Mouse (Mus musculus) cerebellum, adult 9-10 months (tissue): ENCODE data around the gene Cadm2.

Experiments used
- DNase-seq: peaks from one replicate; pipeline ENCODE4 v3.0.0; 2022

Cadm2 gene

DNA sequence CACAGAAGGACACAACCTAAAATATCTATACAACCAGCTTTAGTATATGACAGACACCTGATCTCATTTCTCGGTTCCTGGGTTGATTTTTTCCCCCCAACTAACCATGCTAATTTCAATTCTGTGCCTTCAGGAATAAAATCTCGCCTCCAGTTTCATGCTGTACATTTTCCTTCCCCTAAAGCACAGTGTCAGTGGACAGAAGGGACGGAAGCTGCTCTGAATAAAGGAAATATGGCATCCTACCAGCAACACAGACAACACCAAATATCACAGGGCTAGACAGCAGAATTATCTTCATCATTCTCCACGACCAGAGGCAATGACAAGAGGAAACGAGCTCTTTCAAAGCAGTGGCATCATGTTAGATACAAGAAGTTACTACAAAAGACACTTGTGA lies 498.2 kb downstream of the Cadm2 start:
- DNase-seq, result peak; percentile 76

DNA sequence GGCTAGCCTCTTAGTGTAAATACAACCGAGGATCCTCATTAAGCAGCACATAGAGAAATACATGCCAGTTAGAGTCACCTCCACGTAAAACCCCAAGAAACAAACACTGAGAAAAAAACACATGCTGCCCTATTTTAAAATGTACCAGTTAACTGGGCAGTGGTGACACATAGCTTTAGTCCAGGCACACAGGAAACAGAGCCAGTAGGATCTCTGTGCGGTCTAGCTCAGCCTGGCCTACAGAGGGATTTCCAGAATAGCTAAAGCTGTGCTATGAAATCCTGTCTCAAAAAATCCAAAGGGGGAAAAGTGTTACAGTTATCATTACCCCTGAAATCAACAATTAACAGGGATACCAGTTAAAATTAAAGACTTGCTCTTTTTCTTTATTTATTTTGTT lies 498.9 kb downstream of the Cadm2 start:
- DNase-seq, result peak; percentile 48

DNA sequence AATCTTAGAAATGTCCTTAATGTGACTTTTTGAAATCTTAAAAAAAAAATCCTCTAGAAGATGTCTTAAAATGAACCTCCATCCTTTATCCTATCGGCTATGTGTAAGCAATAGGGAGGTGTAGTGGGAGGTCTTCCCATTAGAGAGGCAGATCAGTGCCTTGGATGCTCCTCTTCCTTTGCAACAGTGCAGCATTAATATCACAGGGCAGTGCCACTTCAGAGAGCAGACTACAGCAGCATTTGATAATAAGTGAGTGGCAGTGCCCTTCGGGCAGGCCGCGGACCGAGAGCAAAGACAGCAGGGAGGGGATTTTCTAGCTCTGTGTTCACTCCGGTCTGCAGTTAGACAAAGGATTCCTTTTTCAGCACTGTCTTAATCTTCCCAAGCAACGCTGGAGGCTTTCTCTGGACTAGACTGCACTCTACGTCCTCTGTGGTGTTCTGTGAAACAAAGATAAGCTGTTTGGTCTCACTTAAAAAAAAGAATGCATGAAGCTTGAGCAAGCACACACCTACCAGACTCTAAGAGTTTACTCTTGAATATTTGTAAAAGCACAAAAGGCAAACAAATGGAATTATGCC lies 514.1 kb downstream of the Cadm2 start:
- no peak for DNase-seq

DNA sequence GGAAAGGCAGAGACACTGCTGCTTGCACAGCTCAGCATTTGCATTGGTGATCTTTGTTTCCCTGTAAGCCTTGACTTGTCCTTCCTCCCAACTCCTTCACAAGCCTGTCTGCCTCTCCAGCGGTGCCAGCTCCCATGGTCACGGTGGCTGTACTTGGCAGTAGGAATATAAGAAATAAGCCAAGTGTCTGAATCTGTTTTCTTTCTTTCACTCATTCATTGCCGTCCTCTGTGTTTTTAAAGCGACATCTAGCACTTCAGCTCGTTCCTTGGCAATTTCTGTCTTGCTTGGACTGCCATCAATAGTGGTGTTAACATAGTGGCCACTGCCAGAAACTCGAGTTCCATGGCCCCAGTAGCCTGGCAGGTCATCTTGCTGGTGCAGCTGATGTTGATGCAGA lies 524.0 kb downstream of the Cadm2 start:
- DNase-seq, result peak; percentile 40

DNA sequence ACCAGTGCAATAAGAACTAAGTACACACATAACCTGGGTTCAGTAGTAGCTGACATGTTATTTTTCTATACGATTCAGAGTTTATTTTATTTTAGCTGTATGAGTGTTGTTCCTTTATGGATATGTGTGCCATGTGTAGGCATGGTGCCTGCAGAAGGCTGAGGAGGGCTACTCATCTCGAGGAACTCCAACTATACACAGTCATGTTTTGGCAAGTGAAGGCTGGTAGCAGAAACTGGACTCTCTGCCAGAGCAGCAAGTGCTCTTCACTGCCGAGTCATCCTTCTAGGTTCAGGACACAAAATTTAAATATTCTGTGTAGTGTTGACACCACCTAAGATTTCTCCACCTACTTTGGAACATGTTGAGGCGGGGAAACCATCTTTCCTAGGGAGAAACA lies 524.8 kb downstream of the Cadm2 start:
- DNase-seq, result peak; percentile 35

DNA sequence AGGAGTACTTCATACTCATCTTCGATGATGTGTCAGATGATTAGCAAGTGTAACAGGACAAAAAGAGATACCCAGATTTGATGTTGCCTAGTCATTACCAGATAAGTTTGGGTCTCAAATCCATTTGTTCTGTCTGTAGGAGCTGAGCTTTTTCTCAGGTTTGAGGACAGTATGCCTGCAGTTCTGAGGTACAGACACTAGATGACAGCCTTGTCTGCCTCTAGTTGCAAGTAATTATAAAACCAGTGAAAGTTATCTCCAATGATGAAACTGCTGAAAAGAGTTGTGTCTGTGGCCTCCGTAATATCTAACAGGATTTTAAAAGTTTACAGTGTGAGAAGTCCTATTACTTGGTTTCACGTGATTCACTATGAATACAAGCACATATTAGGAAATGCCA lies 531.0 kb downstream of the Cadm2 start:
- peak; percentile 72 for DNase-seq

DNA sequence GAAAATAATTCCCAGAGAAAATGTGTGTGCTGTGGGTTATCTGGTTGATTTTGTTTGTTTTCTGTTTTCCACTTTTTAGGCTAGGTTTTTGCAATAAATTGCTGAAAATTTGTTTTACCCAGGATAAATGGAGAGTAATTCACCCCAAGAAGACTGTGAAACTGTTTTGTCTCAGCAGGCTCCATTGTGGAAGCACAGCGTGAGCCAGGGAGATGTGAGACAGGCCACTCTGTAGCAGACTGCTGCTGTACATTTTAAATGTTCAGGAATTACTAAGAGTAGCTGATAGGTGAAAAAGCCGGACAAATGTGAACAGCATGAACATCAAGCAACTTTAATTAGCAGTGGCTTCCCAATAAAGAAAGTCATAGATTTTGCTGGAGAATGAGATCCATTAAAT lies 541.4 kb downstream of the Cadm2 start:
- DNase-seq, result no peak

DNA sequence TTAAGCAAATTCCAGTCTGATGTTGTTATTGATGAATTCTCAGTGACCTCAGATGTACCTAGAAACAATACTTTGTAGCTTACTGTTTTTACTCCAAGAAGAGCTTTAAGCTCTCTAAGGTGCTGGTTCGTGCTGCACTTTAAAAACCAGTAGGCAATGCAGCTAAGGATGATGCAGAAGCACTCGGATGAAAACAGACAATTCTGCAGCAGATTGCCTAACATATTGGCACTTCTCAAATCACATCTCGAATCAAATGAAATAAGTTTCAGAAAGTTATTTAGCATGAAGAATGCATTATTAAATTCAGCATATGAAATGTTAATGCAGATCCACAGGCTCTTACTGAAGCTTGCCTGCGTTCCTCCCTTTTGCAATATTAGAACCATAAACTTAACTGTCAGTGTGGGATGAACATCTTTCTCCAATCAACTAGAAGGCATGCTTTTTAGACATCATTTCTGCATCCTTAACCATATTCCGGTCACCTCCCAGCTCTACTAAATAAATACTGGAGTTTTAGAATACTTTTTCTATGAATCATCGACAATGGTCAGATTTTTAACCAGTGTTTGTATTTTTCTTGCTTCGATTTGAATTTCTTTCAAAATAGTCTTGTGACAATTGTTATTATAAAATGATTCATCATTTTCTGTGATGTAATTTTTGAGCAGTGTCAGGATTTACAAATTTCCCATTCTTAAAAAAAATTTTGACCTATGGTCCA lies 544.4 kb downstream of the Cadm2 start:
- DNase-seq, result no peak

DNA sequence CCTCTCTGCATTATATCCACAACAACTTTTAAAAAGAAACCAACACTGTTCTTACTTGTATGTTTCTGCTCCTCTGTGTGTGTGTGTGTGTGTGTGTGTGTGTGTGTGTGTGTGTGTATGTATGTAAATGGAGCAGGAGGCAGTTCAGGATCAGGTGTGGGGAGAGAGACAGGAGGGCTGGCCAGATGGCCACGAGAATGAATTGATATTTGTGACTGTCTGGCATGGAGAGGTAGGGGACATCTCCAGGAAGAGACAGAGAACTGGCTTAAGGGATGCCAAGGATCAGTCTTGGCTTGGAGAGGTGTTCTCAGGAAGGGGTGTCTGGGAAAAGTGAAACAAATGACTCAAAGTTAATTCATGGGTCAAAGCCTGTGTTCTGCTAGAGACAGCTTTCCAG lies 552.2 kb downstream of the Cadm2 start:
- DNase-seq, result peak; percentile 70

DNA sequence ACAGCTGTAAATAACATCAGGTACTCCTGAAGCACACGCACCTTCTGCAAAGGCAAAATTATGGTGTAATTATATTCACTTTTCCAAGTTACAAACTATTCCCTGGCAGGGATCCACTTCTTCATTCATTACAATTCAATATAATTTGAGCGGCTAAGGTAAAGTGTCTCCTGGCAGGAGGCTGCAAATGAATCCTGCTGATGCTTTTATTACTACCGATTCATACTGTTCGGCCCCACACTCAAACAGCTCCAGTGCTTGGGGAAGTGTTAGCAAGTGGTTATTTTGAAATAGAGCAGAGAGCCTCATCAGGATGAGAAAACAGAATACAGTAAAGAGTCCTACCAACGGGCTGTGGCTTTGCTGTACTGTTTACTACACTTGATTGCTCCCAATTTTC lies 589.8 kb downstream of the Cadm2 start:
- no peak for DNase-seq

DNA sequence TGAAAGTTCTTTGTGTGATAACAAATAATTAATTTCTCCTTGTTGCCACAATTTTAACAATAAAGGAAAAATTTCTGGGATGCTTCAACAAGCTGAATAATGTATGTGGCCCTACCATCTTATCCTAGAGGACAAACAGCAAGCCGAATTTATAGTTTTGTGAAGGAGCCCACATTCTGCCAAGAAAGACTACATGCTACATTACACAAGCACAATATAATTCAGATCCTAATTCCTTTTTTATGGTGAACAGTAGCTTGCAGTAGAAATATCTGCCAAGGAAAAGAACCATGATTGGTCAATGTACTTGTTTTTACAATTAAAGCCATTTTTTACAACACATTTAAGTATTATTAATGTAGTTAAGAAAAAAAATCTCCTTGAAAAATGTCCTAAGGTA lies 600.9 kb downstream of the Cadm2 start:
- no peak for DNase-seq

DNA sequence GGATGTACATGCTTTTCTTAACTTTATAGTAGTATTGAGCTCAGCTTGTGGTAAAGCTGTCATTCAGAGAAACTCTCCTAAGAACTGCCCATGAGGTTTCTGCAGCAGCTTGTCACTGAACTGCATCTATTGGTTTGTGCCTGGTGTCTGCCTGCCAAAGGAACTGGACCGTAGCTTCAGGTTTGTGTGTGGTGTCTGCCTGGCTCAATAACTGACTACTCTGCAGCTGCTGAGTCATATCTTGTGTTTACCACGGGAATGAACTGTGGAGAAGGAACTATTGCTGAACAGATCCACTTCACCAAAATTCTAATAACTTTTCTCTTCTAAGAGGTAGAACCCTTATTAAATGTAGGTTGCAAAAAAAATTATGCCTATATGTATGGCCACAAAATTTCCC lies 603.0 kb downstream of the Cadm2 start:
- DNase-seq, result no peak

DNA sequence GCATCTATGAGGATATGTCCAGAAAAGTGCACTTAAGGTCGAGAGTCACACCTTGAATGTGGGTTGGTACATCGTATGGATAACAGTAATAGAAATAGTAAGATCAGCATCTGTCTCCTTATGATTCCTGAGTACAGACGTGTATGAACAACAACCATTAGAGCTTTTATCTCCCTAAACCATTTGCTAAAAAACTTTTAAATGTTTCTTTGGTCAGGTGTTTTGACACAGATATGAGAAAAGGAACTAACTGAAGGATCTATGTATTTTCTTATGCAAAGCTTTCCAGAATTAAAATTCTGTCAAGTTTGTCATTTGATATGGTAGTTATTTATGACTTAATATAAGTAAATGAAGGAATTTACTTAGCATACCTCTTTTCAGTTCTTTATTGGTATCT lies 617.5 kb downstream of the Cadm2 start:
- DNase-seq, result no peak

DNA sequence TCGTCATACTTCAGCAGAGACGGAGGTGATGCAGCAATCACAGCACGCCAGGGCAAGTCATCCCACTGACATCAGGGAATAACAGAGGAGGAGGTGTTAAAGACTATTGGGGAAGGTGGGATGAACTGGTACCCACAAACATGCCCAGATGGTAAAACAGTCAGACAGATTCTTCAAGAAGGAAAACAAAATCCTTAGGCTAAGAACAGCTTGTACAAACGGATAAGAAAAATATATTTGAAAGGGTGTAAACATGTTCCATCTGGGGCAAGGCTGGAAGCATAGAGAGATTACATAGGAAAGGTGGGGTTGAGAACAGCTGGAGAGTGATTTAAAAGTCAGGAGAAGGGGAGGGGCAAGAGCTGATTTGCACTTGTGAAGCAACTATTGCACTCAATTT lies 619.0 kb downstream of the Cadm2 start:
- no peak for DNase-seq

DNA sequence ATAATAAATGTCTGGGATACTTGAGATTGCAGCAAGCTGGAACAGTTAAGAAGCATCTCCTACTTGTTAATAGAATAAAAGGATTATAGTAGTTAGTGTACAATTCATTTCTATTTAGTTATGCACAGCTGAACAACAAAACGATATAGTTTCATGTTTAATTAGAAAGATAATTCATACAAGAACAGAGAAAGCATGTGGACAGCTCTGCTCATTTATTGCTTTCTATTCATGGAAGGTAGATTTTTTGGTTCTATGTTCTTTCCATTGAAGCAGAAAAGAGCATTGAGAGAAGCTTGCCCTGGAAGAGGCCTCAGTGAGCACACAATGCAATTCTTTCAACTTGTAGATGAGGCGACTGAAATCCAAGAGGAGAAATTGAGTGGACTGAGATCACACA lies 623.2 kb downstream of the Cadm2 start:
- no peak for DNase-seq

DNA sequence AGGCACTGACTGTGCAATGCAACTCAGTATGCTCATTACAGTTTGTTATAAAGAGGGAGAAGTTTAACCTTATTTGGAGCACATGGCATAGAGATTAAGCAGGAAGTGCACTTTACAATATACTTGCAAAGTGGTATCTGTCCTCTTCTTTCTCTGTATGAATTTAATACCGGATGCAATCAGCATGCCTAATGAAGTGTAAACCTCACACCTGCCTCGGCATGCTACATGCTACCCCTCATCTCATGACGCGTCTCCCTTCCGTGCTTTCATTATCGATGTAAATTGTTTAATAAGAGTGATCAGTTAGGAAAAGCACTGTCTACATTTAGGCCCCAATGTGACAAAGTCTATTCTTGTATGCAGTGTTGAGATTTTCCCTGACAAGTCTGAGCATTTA lies 633.0 kb downstream of the Cadm2 start:
- DNase-seq, result no peak

DNA sequence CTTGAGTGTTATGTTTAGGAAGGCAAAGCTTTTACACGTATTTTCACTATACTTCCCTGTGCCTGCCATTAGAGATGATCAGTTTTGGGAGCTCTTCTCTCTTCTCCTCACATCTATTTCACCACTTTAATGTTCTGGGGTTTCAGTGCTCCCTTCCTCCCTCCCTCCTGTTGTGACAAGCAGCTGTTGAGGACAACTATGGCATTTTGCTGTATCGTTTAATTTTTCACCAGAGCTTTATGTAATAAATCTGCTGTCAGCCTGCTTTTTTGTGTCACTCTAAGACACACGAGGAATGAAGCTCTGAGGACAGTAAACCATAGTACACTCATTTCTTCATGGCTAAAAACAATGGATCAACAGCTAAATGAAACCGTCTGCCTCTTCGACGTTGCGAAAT lies 633.8 kb downstream of the Cadm2 start:
- peak; percentile 29 for DNase-seq

DNA sequence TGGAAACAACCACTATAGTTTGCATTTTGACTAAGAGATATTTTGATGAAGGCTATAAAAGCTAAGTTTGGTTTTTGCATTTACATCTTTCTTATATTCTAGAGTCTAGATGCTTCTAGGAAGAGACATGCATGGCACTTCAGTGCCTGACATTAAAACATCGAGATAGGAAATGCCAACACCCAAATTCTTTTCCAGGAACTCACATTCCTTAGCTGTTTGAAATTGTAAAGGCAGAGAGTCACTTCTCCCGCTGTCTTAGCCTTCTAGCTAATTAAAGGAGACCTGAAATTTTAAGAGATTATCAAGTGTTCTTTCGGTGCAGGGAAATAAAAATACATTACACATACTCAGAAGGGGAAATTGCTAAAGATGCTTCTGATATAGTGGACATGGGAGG lies 649.8 kb downstream of the Cadm2 start:
- DNase-seq, result no peak

DNA sequence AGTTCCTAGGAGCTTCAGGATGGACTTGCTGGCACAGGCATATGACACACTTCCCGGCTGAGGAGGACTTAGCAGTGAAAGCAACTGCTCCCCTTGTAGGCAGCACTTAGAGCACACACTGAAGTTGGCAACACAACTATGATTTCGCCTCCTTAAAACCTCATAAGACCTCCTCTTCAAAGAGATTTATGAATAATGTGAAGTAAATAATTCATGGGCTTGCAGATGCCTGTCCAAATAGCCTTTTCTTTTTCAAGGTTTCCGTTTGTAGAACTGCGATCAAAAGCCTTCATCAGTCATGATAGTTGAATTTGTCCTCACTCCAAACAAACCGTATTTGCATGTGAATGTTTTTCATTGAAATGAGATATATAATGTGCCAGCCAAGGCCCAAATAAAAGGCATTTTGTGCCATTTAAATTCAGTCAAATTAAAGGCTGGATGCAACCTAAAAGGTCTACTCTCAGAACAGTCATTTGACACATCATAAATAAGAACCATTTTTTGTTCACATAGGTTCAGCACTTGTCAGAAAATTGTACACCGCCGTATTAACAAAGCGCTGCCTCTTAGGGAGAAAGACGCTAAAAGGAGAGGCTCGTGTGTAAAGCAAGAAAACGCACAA lies 651.1 kb downstream of the Cadm2 start:
- no peak for DNase-seq

DNA sequence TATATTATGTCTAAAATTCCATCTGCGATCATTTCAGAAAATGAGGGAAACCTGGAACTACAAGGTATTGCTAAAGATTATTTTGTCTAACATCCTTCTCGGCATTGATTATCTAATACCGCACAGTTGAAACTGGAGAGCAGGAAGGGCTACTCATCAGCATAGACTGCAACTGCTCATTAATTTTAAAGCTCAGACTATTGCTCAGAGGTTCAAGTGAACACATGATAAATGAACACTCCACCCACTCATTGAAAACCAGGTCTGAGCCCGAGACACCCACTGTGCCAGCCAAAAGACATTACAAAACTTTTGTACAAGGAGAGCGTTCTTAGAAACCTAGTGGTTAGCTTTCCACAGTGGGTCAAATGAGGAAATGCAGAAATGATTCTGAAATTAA lies 652.4 kb downstream of the Cadm2 start:
- DNase-seq, result no peak

DNA sequence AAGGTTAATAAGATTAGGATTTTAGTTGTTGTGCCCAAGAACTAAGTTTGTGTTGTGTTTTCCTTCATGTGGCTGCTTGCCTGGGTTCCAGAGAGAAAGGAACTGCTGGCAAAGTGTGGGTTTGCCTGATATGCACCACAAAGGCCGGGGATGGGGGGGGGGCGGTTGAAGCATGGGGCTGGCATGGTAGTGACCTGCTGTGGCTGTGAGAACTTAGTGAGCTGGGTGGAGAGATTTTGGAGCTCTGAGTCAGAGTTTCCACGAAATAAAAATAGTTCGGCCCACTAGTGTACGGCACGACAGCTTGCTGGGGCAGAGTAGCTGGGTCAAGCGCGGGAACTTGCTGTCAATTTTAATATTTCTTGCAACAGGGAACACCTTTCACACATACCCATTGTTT lies 653.0 kb downstream of the Cadm2 start:
- DNase-seq, result no peak

DNA sequence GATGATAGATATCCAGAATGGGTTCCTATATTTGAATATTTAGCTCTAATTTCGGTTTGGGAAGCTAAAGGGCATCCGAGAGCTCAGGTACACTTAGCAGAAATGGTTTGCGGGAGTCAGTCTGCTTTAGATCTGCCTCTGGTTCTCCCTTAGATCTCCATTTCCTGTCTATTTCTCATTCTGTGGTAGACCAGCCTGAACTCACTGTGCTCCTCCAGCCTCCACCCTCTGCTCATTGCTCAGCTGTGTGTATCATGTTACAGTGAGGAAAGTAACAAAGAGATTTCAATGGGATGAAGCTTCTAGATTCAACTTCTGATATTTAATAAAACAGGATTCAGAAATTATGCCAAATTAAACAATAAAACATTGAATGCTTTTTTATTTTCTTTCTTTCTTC lies 661.6 kb downstream of the Cadm2 start:
- no peak for DNase-seq

DNA sequence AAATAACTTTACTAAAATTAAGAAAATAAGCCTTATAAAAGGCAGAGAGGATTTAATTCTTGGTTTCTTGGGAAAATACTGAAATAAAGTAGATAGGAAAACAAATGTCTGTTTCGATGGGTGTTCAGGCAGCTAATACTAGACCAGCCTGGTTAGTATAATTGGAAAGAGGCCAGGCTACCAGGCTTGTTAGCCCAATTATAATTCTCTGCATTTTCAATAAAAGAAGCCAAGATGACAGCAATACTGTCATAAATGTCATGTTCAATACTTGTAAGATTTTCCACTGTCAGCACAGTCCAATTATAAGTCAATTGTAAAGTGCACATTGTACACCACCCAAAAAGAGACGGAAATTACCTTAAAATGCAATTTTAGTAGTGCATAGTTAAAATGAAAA lies 664.8 kb downstream of the Cadm2 start:
- peak; percentile 21 for DNase-seq

DNA sequence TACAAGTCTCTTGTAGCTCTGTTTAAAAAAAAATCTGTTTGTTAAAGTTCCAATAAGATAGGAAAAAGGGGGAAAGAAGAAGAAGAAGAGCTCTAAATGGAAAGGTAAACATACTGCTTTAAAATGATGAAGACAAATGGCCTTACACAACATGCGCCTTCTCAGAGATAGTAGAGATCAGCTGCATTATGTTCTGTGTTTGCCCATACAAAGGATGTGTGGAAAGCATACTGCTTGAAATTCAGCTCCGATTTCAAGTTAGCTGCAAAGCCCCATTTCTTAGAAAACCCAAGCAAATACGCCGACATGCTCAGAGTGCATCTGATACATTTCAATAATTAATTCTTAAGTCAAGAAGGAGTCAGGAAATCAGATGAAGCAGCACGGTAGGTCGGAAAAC lies 684.4 kb downstream of the Cadm2 start:
- no peak for DNase-seq

DNA sequence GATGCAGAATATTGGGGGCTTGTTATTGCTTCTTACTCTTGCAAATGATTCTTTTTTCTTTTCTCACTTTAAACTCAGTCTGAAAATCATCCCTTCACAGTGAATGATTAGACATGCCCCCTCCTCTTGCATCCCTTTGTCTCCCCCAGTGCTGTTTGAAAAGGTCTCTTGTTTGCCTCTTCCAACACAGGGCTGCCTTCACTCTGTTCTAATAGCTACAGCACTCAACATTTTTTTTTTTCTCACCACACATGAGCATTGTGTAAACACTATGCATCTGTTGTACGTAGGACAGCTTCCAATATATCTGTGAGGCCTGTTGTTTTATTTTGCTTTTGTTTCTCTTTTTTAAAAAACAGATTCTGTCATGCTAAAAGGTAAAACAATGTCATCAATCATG lies 695.2 kb downstream of the Cadm2 start:
- no peak for DNase-seq
